Mouse (Mus musculus): ENCODE measurements around the gene 2210010C04Rik.

DNA sequence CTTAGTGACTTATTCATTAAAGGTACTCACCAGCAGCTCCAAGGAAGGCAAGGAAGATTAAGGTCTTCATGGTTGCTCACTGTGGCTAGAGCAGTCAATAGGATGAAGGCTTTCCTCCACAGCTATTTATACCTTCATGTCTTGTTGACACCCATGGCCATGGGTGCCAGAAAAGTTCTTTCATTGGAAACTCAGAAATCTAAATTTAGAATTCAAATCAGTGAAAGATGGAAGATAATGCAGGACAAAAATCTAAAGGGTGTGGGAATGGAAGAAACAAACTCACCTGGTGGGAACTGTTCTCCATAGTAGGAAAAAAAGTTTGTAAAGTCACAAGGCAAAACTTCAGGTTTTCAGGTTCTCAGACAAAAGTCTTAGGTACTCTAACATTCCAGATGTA, at the start of gene 2210010C04Rik:
- no peak for TF ChIP-seq CTCF (IDR thresholded peaks at IDR 0.05; ENCODE audit: borderline replicate concordance, extremely low read depth, insufficient read depth, insufficient read length)
- TF ChIP-seq POLR2A (IDR thresholded peaks at IDR 0.05; ENCODE audit: borderline replicate concordance, extremely low read depth, insufficient read depth, insufficient read length, poor library complexity, severe bottlenecking) = no peak
